Mouse (Mus musculus): ENCODE results near the gene Hnrnpa0. TPM values are rescaled to one million over a fixed set of nuclear protein-coding genes. Genes with fewer than 3 reads are reported as not detected.

Gene Hnrnpa0
- polyA plus RNA-seq, 1 experiment, result 94.2 TPM

DNA sequence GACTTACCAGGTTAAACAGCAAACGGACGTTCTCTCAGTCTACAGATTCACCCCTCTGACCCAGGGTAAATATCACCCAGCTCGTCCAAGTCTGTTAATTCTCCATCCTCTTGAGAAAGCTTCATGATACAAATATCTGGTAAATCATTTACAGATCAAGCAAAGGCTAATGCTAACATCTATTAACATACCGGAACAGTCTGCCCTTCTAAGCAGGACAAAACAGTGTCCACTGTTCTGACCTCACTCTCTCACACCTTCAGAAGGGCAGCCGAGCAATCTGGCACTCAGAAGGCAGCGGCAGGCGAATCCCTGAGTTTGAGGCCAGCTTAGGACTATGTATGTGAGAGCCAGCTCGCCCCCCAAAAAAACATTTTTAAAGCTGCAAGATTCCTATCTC, 5.0 kb downstream of the Hnrnpa0 start:
- H3K27me3 ChIP-seq (ENCODE audit: control insufficient read depth, insufficient read depth, low read length), result no peaks in the 10 kb centered on the region
- H3K36me3 ChIP-seq (ENCODE audit: control insufficient read depth, insufficient read depth, low read length), result peaks cover 5% of the 10 kb centered on the region
- 89% methylated on average over 8 of the region's 8 CpGs for WGBS
- no peak for DNase-seq (ENCODE audit: low read depth in 1 of 2, low spot score in 2 of 2)
- no peak overlapping the region for H3K4me3 ChIP-seq (ENCODE audit: extremely low read depth, insufficient read depth, insufficient read length)
- TF ChIP-seq CTCF (IDR thresholded peaks at IDR 0.05; ENCODE audit: extremely low read depth, insufficient read depth, insufficient read length, insufficient replicate concordance) (no peak), POLR2A (IDR thresholded peaks at IDR 0.05; ENCODE audit: low read depth, low read length) (no peak)
- H3K4me1 ChIP-seq (ENCODE audit: control insufficient read depth, insufficient read depth, insufficient read length), result 0 out of 2 replicates have a peak, but pooled peaks cover 1% of the 10 kb centered on the region
- H3K27ac ChIP-seq (ENCODE audit: insufficient read depth, low read length), result no peak overlapping the region

DNA sequence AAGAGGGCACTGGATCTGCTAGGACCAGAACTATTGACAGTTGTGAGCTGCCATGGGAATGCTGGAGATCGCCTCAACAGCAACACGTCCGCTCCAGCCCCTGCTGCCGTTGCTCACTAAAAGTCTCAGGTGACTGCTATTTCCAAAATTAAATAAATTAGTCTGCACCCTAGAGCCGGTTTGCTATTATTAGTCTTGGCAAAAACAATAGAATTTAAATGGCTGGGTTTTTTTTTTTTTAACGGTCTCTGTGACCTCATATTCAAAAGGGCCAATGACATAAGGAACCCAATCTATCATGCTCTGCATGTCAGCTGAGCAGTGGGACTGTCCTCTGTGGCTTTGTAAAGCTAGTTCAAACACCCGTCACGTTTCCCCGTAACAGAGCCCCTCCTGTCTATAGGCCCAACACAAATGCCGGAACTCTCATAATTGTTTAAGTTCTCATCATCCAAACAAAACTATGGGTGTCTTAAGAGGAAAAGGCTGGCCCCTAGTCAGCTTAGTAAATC, 5.5 kb downstream of the Hnrnpa0 start:
- Histone ChIP-seq H3K27ac (ENCODE audit: insufficient read depth, low read length) (no peak overlapping the region), H3K4me3 (ENCODE audit: extremely low read depth, insufficient read depth, insufficient read length) (no peak overlapping the region), H3K27me3 (ENCODE audit: control insufficient read depth, insufficient read depth, low read length) (no peaks in the 10 kb centered on the region), H3K4me1 (ENCODE audit: control insufficient read depth, insufficient read depth, insufficient read length) (0 out of 2 replicates have a peak, but pooled peaks cover 1% of the 10 kb centered on the region), H3K36me3 (ENCODE audit: control insufficient read depth, insufficient read depth, low read length) (peaks cover 5% of the 10 kb centered on the region)
- 86% methylated on average over 10 of the region's 10 CpGs for WGBS
- TF ChIP-seq POLR2A (IDR thresholded peaks at IDR 0.05; ENCODE audit: low read depth, low read length) (no peak), CTCF (IDR thresholded peaks at IDR 0.05; ENCODE audit: extremely low read depth, insufficient read depth, insufficient read length, insufficient replicate concordance) (no peak)
- no peak for DNase-seq (ENCODE audit: low read depth in 1 of 2, low spot score in 2 of 2)

DNA sequence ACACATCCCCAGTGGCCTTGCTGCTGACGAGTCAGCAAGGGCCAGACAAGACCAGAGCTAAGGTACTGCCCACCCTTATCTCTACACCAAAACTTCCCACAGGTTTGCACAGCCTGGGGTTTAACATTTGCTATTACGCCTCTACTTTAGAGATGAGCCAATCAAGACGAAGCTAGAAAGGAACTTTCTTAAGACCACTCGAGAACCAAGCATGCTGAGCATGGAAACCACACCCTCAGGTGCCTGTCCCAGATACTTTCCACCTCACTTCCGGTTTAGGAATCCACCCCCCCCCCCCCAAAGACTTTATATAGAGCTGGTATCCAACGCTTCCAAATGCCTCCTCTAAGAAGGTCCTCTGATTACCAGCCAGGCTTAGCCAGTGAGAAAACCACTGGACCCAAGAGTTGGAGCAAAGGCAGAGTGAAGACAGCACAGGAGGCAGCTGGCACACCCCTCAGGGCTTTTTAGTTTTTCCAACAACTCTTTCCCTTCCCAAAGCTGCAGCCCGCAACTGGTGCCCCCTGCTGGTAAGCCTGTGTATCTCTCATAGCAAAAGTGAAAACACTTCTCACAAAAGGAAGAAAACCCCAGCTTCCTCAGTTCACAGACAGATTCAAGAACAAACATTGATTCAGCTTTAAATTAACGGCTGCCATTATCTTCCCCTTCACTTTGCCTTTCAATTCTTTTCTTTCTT, 10.9 kb downstream of the Hnrnpa0 start:
- no peaks in the 10 kb centered on the region; the same call in 1 of the 2 replicates for H3K27me3 ChIP-seq (ENCODE audit: control insufficient read depth, insufficient read depth, low read length)
- TF ChIP-seq POLR2A (IDR thresholded peaks at IDR 0.05; ENCODE audit: low read depth, low read length) (no peak), CTCF (IDR thresholded peaks at IDR 0.05; ENCODE audit: extremely low read depth, insufficient read depth, insufficient read length, insufficient replicate concordance) (peak; percentile 55; the same call in 1 of the 2 replicates)
- no peak overlapping the region for H3K27ac ChIP-seq (ENCODE audit: insufficient read depth, low read length)
- no peaks in the 10 kb centered on the region for H3K36me3 ChIP-seq (ENCODE audit: control insufficient read depth, insufficient read depth, low read length)
- H3K4me1 ChIP-seq (ENCODE audit: control insufficient read depth, insufficient read depth, insufficient read length), result no peaks in the 10 kb centered on the region; the same call in 1 of the 2 replicates
- 48% methylated on average over 8 of the region's 8 CpGs for WGBS
- no peak overlapping the region for H3K4me3 ChIP-seq (ENCODE audit: extremely low read depth, insufficient read depth, insufficient read length)
- DNase-seq (ENCODE audit: low read depth in 1 of 2, low spot score in 2 of 2), result peak in 1 of 2 experiments; percentile 64

DNA sequence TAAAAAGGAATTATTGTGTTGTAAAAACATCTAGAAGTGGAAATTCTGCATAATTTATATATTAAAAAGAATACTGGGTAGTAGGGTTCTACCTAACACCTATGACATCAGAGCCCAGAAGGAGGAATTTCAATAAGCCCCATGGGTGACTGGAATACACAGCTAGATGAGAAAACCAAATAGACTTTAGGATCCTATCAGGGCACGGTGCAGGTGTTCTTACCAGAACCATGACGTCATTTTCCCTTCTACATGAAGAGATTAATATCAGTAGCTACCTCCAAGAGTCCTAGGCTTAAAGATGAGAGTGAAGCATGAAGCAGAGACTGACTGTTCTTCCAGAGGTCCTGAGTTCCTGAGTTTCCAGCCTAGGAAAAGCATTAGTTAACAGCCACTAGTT, 11.6 kb downstream of the Hnrnpa0 start:
- Histone ChIP-seq H3K36me3 (ENCODE audit: control insufficient read depth, insufficient read depth, low read length) (no peaks in the 10 kb centered on the region), H3K27ac (ENCODE audit: insufficient read depth, low read length) (no peak overlapping the region), H3K4me3 (ENCODE audit: extremely low read depth, insufficient read depth, insufficient read length) (no peak overlapping the region), H3K4me1 (ENCODE audit: control insufficient read depth, insufficient read depth, insufficient read length) (no peaks in the 10 kb centered on the region; the same call in 1 of the 2 replicates), H3K27me3 (ENCODE audit: control insufficient read depth, insufficient read depth, low read length) (no peaks in the 10 kb centered on the region; the same call in 1 of the 2 replicates)
- 53% methylated on average over 2 of the region's 2 CpGs for WGBS
- TF ChIP-seq CTCF (IDR thresholded peaks at IDR 0.05; ENCODE audit: extremely low read depth, insufficient read depth, insufficient read length, insufficient replicate concordance) (no peak), POLR2A (IDR thresholded peaks at IDR 0.05; ENCODE audit: low read depth, low read length) (no peak)
- no peak for DNase-seq (ENCODE audit: low read depth in 1 of 2, low spot score in 2 of 2)

DNA sequence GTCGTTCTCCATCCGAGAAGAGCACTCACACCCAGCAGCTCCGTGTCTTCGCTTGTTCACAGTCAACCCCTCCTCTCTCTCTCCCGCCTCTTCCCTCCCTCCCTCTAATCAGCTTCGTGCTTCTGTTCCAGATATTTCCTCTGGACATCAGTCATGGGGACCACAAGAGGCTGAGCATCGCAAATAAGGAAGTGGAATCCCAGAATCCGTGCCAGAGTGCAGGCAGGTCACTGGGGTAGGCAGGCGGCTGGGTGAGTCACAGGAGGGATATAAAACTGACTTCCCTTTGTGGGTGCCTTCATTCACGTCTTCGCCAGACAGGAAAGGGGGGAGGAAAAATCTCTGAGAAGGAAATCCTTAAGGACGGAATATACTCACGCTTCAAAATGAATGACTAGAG, 13.1 kb downstream of the Hnrnpa0 start:
- no peak for DNase-seq (ENCODE audit: low read depth in 1 of 2, low spot score in 2 of 2)
- TF ChIP-seq POLR2A (IDR thresholded peaks at IDR 0.05; ENCODE audit: low read depth, low read length) (no peak), CTCF (IDR thresholded peaks at IDR 0.05; ENCODE audit: extremely low read depth, insufficient read depth, insufficient read length, insufficient replicate concordance) (no peak)
- Histone ChIP-seq H3K4me3 (ENCODE audit: extremely low read depth, insufficient read depth, insufficient read length) (no peak overlapping the region), H3K27ac (ENCODE audit: insufficient read depth, low read length) (no peak overlapping the region), H3K36me3 (ENCODE audit: control insufficient read depth, insufficient read depth, low read length) (no peaks in the 10 kb centered on the region), H3K4me1 (ENCODE audit: control insufficient read depth, insufficient read depth, insufficient read length) (no peaks in the 10 kb centered on the region; the same call in 1 of the 2 replicates), H3K27me3 (ENCODE audit: control insufficient read depth, insufficient read depth, low read length) (no peaks in the 10 kb centered on the region; the same call in 1 of the 2 replicates)
- WGBS, result 13% methylated on average over 13 of the region's 13 CpGs

DNA sequence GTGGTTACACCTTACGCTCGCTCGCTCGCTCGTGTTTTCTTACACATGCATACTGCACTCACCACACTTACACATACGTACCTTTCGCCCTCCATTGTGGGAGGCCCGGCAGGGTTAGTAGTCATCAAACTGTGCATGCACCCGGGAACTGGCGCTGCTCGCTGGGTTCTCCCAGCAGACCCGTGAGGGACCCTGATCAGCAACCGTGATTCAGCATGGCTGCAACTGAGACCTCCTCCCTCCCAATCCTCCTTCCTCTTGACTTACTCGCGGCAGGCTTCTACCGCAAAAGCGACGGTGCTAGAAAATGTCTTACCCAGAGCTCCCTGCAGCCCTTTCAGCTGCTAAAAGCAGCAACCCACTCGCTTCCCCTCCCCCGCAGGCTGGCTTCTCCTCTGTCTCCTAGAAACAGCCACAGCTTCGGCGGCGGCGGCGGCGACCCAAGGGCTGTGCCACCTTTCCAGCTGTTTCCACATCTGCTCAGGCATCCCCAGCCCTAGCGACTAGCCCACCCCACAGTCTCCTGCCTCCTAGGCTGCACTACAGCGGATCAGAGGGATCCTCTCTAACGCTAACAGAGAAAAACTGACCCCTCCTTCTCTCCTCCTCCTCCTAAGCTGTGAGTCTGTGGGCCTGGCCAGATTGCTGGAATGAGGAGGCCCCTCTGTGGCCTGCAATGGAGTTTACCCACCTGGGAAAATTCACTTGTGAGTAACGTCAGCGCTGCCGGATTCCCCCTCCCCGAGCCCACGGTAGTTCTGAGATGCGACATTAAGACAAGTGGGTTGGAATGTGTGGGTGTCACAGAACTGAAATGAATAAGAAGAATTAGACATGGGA, 15.1 kb downstream of the Hnrnpa0 start, which contains the start of gene Klhl3:
Gene Klhl3 (minus strand): TSS at position 532 of the 840 bp plus-strand sequence.
- no peaks in the 10 kb centered on the region for H3K36me3 ChIP-seq (ENCODE audit: control insufficient read depth, insufficient read depth, low read length)
- no peak within 1 kb of the TSS for H3K27ac ChIP-seq (ENCODE audit: insufficient read depth, low read length)
- peak in 1 of 2 experiments; percentile 58 for DNase-seq (ENCODE audit: low read depth in 1 of 2, low spot score in 2 of 2)
- WGBS, result 2% methylated on average over 35 of the region's 35 CpGs
- peak within 1 kb of the TSS; percentile 57 for H3K4me3 ChIP-seq (ENCODE audit: extremely low read depth, insufficient read depth, insufficient read length)
- H3K27me3 ChIP-seq (ENCODE audit: control insufficient read depth, insufficient read depth, low read length), result no peaks in the 10 kb centered on the region; the same call in 1 of the 2 replicates
- no peaks in the 10 kb centered on the region; the same call in 1 of the 2 replicates for H3K4me1 ChIP-seq (ENCODE audit: control insufficient read depth, insufficient read depth, insufficient read length)
- TF ChIP-seq CTCF (IDR thresholded peaks at IDR 0.05; ENCODE audit: extremely low read depth, insufficient read depth, insufficient read length, insufficient replicate concordance), result no peak
- no peak for TF ChIP-seq POLR2A (IDR thresholded peaks at IDR 0.05; ENCODE audit: low read depth, low read length)
